Mouse (Mus musculus) lung, postnatal 0 days (tissue): Measurements from ENCODE around the gene Cuedc2. TPM values are rescaled to one million over a fixed set of nuclear protein-coding genes. Genes with fewer than 3 reads are reported as not detected.

Source experiments
- ATAC-seq: fragments of 200-750 bp; cut with Nextera tagmentation; 2 replicates; pipeline ENCODE4 v1.8.0; 2017; ENCODE audit warnings: moderate library complexity
- DNase-seq: peaks from one replicate; pipeline ENCODE4 v3.0.0-alpha.2; 2016; ENCODE audit warnings: low spot score
- H3K27ac ChIP-seq: fragments of 300-500 bp; sonication (generic); 2 replicates; pipeline ENCODE4 v1.5.1; 2014; ENCODE audit warnings: antibody characterized with exemption, mild to moderate bottlenecking, low read length, mixed read lengths
- H3K27me3 ChIP-seq: fragments of 300-500 bp; sonication (generic); replicated peaks from 2 replicates; pipeline ENCODE4 v1.6.1; 2014; ENCODE audit warnings: low read length, mixed read lengths; ENCODE audit not compliant: insufficient read depth
- H3K36me3 ChIP-seq: fragments of 300-500 bp; sonication (generic); 2 replicates; pipeline ENCODE4 v1.6.1; 2014; ENCODE audit warnings: low read length, mixed read lengths; ENCODE audit not compliant: insufficient read depth
- H3K4me1 ChIP-seq: fragments of 300-500 bp; sonication (generic); 2 replicates; pipeline ENCODE4 v1.6.1; 2014; ENCODE audit warnings: antibody characterized with exemption, low read depth, low read length, mixed read lengths; ENCODE audit not compliant: insufficient read depth
- H3K4me2 ChIP-seq: fragments of 300-500 bp; sonication (generic); replicated peaks from 2 replicates; pipeline ENCODE4 v1.6.1; 2014; ENCODE audit warnings: low read depth, mild to moderate bottlenecking, low read length, moderate library complexity, mixed read lengths
- H3K4me3 ChIP-seq: fragments of 300-500 bp; sonication (generic); 2 replicates; pipeline ENCODE4 v1.5.1; 2014; ENCODE audit warnings: low read depth, low read length
- H3K9ac ChIP-seq: fragments of 300-500 bp; sonication (generic); replicated peaks from 2 replicates; pipeline ENCODE4 v1.6.1; 2014; ENCODE audit warnings: low read depth, mild to moderate bottlenecking
- H3K9me3 ChIP-seq: fragments of 300-500 bp; sonication (generic); 2 replicates; pipeline ENCODE4 v1.6.1; 2016; ENCODE audit warnings: low read length, mixed read lengths
- CTCF ChIP-seq: IDR thresholded peaks from 2 replicates; pipeline ENCODE4 v1.5.1; 2016; ENCODE audit warnings: antibody characterized with exemption, mild to moderate bottlenecking
- EP300 ChIP-seq: IDR thresholded peaks from 2 replicates; pipeline ENCODE4 v1.6.1; 2016; ENCODE audit warnings: antibody characterized with exemption, mild to moderate bottlenecking, control low read depth
- WGBS: fragments of 180-500 bp; shearing (Covaris S2); extraction: QIAGEN DNeasy Blood & Tissue Kit; methylation state at CpG from one replicate; pipeline ENCODE4 v1.1.7; 2014; 5-methylcytosine and 5-hydroxymethylcytosine counted together
- polyA plus RNA-seq: library from polyadenylated mRNA; unstranded; fragments of >200 nt; fragmentation: Nextera tagmentation; extraction: Ambion mirVana; gene quantifications from 2 replicates; pipeline ENCODE4 v1.2.1, GENCODE M21; 2015

Cuedc2 gene
- polyA plus RNA-seq, 1 experiment from 2014 or later, result 99.9 TPM

- Histone ChIP-seq H3K27me3 (no peaks in the 10 kb centered on the region), H3K36me3 (0 out of 2 replicates have a peak, but pooled peaks cover 3% of the 10 kb centered on the region), H3K4me2 (no peak overlapping the region), H3K9ac (no peak overlapping the region), H3K27ac (no peak overlapping the region), H3K9me3 (no peaks in the 10 kb centered on the region), H3K4me3 (no peak overlapping the region), H3K4me1 (peaks cover 10% of the 10 kb centered on the region)
- TF ChIP-seq EP300 (no peak), CTCF (no peak)
- WGBS, result 56% methylated on average over 7 of the region's 7 CpGs
- no peak for ATAC-seq
- DNase-seq, result no peak
Measured at GRCm38 (mm10) chr19:46332721-46333339, 5.7 kb downstream of the Cuedc2 start.

- 0 out of 2 replicates have a peak, but pooled peaks cover 3% of the 10 kb centered on the region for H3K36me3 ChIP-seq
- ATAC-seq (no peak), DNase-seq (no peak)
- H3K4me1 ChIP-seq, result peaks cover 16% of the 10 kb centered on the region
- TF ChIP-seq CTCF (no peak), EP300 (no peak)
- H3K4me3 ChIP-seq, result no peak overlapping the region
- WGBS, result 76% methylated on average over 3 of the region's 3 CpGs
- no peaks in the 10 kb centered on the region for H3K9me3 ChIP-seq
- no peak overlapping the region for H3K27ac ChIP-seq
- no peak overlapping the region for H3K9ac ChIP-seq
- no peak overlapping the region for H3K4me2 ChIP-seq
- 0 out of 2 replicates have a peak, but pooled peaks cover 1% of the 10 kb centered on the region for H3K27me3 ChIP-seq
Measured at GRCm38 (mm10) chr19:46331936-46332335, 6.6 kb downstream of the Cuedc2 start.

GRCm38 (mm10) chr19:46331326-46331725, 7.2 kb downstream of the Cuedc2 start:
- ATAC-seq (no peak), DNase-seq (no peak)
- Histone ChIP-seq H3K4me1 (peaks cover 20% of the 10 kb centered on the region), H3K9me3 (no peaks in the 10 kb centered on the region), H3K4me3 (no peak overlapping the region), H3K27ac (no peak overlapping the region), H3K9ac (no peak overlapping the region), H3K4me2 (no peak overlapping the region), H3K36me3 (0 out of 2 replicates have a peak, but pooled peaks cover 3% of the 10 kb centered on the region), H3K27me3 (0 out of 2 replicates have a peak, but pooled peaks cover 8% of the 10 kb centered on the region)
- TF ChIP-seq EP300 (no peak), CTCF (no peak)
- 96% methylated on average over 14 of the region's 14 CpGs for WGBS

- TF ChIP-seq EP300, result no peak
- 0 out of 2 replicates have a peak, but pooled peaks cover 3% of the 10 kb centered on the region for H3K36me3 ChIP-seq
- no peak overlapping the region for H3K4me3 ChIP-seq
- 0 out of 2 replicates have a peak, but pooled peaks cover 10% of the 10 kb centered on the region for H3K27me3 ChIP-seq
- ATAC-seq (no peak), DNase-seq (no peak)
- no peak overlapping the region for H3K27ac ChIP-seq
- H3K4me2 ChIP-seq, result no peak overlapping the region
- 91% methylated on average over 12 of the region's 12 CpGs for WGBS
- peaks cover 20% of the 10 kb centered on the region for H3K4me1 ChIP-seq
- H3K9me3 ChIP-seq, result no peaks in the 10 kb centered on the region
- H3K9ac ChIP-seq, result no peak overlapping the region
Measured at GRCm38 (mm10) chr19:46330696-46331095, 7.8 kb downstream of the Cuedc2 start.

- Histone ChIP-seq H3K27ac (no peak overlapping the region), H3K9ac (no peak overlapping the region)
Measured at GRCm38 (mm10) chr19:46329951-46330350, 8.6 kb downstream of the Cuedc2 start.

GRCm38 (mm10) chr19:46329031-46329641, 9.4 kb downstream of the Cuedc2 start:
- H3K36me3 ChIP-seq, result 0 out of 2 replicates have a peak, but pooled peaks cover 3% of the 10 kb centered on the region
- ATAC-seq (peak; percentile 2; the same call in 1 of the 2 replicates), DNase-seq (no peak)
- peaks cover 23% of the 10 kb centered on the region for H3K27me3 ChIP-seq
- TF ChIP-seq CTCF (no peak), EP300 (no peak)
- H3K4me2 ChIP-seq, result peak overlapping the region; percentile 99
- H3K9ac ChIP-seq, result peak overlapping the region; percentile 30; the same call in 1 of the 2 replicates
- peak overlapping the region; percentile 61 for H3K4me3 ChIP-seq
- H3K4me1 ChIP-seq, result peaks cover 20% of the 10 kb centered on the region
- no peaks in the 10 kb centered on the region for H3K9me3 ChIP-seq
- 0 out of 2 replicates have a peak overlapping the region, but pooled peaks have one; percentile 86 for H3K27ac ChIP-seq
- WGBS, result 2% methylated on average over 53 of the region's 54 CpGs

More at GRCm38 (mm10) chr19:46329951-46330350, 8.6 kb downstream of the Cuedc2 start:
- TF ChIP-seq EP300 (no peak), CTCF (peak; percentile 97)
- Histone ChIP-seq H3K4me2 (no peak overlapping the region; the same call in 1 of the 2 replicates), H3K9me3 (no peaks in the 10 kb centered on the region), H3K27me3 (peaks cover 15% of the 10 kb centered on the region), H3K36me3 (0 out of 2 replicates have a peak, but pooled peaks cover 3% of the 10 kb centered on the region), H3K4me3 (no peak overlapping the region), H3K4me1 (peaks cover 20% of the 10 kb centered on the region)
- ATAC-seq (peak; percentile 58), DNase-seq (peak; percentile 92)
- WGBS, result 5% methylated on average over 16 of the region's 16 CpGs
